Mouse (Mus musculus): ENCODE data around the gene Spc24.
A peak's percentile ranks its signal among the peaks of the same experiment; 100 is the strongest.
"Not testable (repeated sequence)": the region's sequence is repeated elsewhere in the genome, so short reads cannot be mapped to it uniquely, and the experiment has no call there.

Gene Spc24

DNA sequence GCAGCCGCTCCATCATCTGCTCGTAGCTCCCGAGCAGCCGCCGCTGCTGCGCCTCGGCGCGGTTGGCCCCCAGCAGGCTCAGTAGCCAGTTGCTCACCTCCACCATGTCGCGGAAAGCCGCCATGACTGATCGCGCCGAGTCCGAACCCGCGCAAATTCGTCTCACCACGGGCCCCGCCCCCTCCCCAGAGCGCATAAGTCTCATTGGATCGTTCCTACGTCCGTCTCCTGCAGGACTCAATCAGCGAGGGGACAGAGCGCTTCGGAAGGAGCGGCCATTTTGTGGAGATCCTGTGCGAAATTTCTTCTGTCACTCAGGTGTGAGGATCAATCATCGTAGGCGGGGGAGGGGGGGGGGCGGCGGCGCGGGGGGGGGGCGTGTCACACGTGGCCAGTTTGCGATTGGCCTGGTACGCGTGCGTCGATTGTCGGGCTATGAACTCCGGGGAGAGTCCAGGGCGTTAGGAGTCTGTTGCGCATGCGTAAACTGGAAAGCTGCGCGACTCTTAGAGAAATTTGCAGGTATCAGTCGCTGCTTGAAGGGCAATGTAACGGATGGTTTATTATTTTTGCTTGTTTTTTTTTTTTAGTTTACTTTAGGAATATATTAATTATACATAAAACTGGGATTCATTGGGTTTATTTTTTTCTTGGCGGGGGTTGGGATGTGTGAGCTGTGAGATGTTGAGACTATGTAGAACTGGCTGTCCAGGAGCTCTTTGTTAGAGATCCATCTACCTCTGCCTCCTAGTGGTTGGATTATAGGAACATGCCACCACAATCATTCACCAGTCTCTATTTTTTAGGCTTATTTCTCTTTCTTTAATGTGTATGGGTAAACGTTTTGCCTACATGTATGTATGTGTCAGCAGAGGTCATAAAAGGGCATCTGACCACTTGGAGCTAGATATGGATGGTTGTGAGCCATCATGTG, at the start of gene Spc24:
Spc24 (minus strand) TSS at position 149 of the 934 bp plus-strand sequence.
- peak; percentile 95 for DNase-seq (ENCODE audit: low spot score)

DNA sequence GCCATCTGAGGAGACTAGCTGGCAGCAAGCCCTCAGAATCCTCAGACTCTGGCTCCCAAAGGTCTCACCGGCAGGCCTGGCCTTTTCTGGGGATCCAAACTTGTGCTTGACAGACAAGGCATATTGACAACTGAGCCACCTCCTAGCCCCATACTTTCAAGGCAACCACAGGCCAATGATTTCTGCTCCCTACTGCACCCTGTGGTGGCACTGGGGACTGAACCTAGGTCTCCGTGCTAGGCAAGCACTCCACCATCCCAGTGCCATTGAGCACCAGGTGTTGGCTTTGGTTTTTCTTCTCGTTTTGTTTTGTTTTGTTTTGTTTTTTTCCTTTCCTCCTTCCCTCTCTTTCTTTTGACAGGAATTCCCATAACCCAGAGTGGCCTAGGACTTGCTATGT, 48.5 kb upstream of the Spc24 start:
- DNase-seq (ENCODE audit: low spot score): no peak

GRCm38 (mm10) chr9:21806976-21807375, 46.9 kb upstream of the Spc24 start:
- no peak for DNase-seq (ENCODE audit: low spot score)

- DNase-seq (ENCODE audit: low spot score): no peak
Measured at GRCm38 (mm10) chr9:21806363-21806762, 46.3 kb upstream of the Spc24 start.

DNA sequence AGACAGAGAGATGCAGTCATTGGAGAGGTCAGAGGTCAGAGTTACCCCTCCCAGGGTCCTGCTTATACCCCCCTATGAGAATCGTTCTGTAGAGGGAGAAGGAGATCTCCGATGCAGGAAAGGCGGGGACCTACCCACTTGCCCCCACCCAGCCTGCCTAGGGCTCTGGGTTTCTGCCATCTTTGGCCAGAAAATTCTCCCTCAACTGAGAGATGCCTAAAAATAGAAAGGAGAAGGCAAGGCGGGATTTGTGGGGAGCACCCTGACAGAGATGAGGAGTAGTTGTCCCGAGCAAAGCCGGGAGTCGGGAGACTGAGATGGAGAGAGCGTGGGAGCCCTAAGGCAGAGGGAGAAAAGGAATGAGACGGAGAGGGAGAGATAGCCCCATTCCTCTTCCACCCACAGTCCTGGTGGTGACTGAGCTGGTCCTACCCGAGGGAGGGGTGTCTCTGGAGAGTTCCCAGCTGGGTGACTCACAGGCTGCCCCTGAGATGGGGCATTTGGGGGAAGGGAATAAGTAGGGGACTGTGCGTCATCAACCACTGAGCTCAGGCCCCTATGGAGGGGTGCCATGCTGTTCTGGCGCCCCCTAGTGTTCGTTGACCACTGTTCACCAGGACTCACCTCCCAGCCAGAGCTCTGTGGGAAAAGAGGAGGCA, 44.0 kb upstream of the Spc24 start:
- peak; percentile 86 for DNase-seq (ENCODE audit: low spot score)

- no peak for DNase-seq (ENCODE audit: low spot score)
Measured at GRCm38 (mm10) chr9:21801591-21801990, 41.5 kb upstream of the Spc24 start.

- DNase-seq (ENCODE audit: low spot score): no peak
Measured at GRCm38 (mm10) chr9:21801121-21801520, 41.0 kb upstream of the Spc24 start.

GRCm38 (mm10) chr9:21799010-21799350, 38.9 kb upstream of the Spc24 start:
- DNase-seq (ENCODE audit: low spot score): no peak

DNA sequence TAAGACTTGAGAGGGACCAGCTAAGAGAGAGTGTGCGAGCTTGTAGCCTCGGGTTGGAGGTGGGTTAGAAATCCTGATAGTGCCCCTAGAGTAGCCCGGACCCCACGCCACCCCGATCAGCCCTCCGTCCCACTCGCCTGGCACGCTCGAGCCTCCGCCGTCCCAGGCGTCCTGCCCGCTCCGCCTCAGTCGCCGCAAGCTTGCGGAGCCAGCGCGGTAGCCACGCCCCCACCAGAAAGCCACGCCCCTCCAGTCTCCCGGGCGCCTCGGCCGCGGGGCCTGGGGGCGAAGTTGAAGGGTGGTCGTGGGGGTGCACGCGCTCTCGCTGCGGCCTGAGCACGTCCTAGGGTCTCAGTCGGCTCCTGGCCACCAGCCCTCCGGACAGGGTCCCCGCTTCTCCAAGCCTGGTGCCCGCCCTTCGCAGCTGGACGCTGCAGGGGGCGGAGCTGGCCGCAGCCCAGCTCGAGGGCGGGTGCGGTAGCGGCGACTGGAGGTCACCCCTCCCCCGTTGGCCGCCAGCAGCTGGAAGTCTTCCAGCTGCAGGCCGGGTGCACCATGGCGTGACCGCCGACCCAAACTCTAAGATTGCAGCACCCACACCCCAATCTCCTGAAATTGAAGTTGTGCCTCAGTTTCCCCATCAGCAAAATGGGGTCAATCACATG, 38.4 kb upstream of the Spc24 start, which contains the start of gene Kank2:
Kank2 (minus strand) TSS at position 400 of the 665 bp plus-strand sequence.
- DNase-seq (ENCODE audit: low spot score): peak; percentile 72

GRCm38 (mm10) chr9:21797921-21798344, 37.8 kb upstream of the Spc24 start:
- peak; percentile 30 for DNase-seq (ENCODE audit: low spot score)

DNA sequence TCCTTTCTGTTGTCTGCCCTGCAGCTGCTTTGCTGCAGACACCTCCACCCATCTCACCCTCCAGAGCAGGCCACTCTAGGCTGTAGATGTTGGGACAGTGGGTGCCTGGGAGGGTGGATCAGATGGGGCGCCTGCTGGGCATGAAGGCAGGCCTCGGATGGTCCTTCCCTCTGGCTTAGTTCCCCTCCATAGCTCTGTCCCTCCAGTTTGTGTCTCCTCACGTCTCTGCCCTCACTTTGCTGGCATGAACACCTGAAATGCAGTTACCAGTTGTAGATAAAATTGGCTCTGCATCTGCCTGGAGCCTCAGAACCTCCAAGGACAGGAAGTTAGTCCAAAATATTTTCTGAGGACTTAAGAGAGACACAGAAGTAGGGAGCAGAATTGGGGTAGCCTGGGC, 36.8 kb upstream of the Spc24 start:
- no peak for DNase-seq (ENCODE audit: low spot score)

DNA sequence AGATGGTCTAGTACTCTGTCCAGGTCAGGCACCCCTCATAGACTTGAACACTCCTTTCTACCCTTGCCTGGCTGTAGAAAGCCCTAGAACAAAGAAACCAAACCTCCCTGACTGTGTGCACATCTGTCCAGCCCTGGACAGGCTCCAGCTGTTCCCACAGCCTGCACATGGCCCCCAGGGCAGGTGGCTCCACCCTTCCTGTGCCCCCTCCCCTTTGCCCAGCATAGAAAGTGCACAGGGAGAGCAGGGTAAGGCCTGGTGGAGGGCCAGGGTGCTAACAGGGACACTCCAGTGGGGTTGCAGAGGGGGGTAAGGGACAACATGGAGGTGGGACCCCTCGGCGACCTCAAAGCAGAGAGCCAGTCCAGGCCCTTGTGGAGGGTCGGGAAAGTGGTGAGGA, 36.2 kb upstream of the Spc24 start:
- peak; percentile 13 for DNase-seq (ENCODE audit: low spot score)

DNA sequence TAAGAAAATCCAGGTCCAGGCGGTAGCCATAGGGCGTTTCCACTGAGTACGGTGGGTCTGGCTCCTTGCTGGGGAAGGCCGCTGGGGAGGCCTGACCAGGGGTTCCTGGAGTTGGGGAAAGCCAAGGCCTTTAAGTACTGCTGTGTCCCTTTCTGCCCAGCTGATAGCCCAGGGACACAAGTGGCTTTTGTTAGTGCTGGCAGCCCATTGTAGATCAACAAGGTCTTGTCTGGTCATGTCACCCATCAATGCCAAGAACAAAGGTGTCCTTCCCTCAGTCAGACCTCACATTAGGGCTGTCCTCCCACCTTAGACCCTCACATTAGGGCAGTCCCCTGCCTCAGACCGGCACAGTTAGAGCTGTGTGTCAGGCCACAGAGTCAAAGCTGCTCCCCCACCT, 35.5 kb upstream of the Spc24 start:
- DNase-seq (ENCODE audit: low spot score): no peak

GRCm38 (mm10) chr9:21794925-21795324, 34.8 kb upstream of the Spc24 start:
- no peak for DNase-seq (ENCODE audit: low spot score)

DNA sequence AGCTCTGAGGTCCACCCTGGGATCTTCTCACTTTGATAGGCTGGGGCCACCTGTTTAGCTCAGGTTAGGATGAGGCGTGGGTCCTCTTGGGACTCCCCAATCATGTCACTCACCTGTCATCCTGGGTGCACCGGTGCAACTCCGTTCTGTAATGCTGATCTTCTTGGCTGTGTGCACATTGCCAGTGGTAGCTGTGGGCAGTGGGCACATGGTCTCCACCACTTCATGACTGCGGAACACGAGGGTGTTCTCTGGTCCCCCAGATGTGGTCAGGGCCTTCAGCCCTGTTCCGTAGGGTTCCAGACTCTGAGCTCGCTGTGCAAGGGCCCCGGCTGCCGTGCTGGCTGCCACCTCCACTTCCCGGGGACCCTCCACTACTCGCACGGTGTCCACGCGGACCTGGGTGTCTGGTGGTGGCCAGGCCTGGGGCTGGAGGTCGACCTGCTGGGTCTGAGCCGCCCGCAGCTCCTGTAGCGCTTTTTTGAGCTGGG, 34.3 kb upstream of the Spc24 start:
- no peak for DNase-seq (ENCODE audit: low spot score)

DNA sequence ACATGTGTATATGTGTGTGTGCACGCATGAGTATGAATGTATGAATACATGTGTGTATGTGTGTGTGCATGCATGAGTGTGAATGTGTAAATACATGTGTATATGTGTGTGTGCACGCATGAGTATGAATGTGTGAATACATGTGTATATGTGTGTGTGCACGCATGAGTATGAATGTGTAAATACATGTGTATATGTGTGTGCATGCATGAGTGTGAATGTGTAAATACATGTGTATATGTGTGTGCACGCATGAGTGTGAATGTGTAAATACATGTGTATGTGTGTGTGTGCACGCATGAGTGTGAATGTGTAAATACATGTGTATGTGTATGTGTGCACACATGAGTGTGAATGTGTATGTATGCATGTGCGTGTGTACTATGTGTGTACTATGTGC, 33.4 kb upstream of the Spc24 start:
- DNase-seq (ENCODE audit: low spot score): not testable (repeated sequence)

- peak; percentile 79 for DNase-seq (ENCODE audit: low spot score)
Measured at GRCm38 (mm10) chr9:21792644-21793043, 32.5 kb upstream of the Spc24 start.

DNA sequence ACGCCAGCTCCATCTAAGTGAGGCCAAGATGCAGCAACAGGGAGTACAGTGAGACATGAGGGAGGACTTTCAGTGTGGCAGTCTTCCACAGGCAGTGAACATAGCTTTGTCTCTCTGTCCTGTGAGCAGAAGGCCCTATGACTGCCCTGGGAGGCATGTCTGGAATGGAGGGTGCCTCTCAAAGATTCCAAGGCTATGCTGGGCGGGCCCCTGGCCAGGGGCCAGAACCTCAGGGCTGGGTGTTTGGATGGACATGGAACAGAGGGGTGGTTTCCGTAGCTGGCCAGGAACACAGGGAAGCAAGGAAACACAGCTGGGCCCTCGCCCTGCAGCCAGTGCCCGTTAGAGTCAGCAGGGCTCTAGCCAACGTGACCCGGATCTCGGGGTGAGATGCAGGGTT, 31.8 kb upstream of the Spc24 start:
- peak; percentile 74 for DNase-seq (ENCODE audit: low spot score)

DNA sequence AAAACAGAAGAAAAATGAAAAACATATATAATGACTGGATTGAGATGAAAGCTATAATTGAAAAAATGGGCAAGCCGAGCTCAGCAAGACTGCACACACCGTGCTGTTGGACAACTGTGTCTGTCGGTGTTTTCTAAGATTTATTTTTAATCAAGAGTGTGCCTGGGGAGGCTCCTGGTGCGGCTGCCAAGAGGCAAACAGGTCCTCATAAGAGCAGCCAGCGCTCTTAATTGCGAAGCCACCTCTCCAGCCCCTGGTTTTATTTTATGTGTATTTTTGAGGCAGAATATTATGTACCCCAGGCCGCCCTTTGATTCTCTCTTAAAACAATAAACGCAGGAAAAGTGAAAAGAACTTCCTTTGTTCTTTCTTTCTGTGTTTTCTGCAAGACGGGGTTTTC, 28.1 kb upstream of the Spc24 start:
- DNase-seq (ENCODE audit: low spot score): no peak

GRCm38 (mm10) chr9:21787654-21788053, 27.6 kb upstream of the Spc24 start:
- no peak for DNase-seq (ENCODE audit: low spot score)

GRCm38 (mm10) chr9:21786906-21787305, 26.8 kb upstream of the Spc24 start:
- DNase-seq (ENCODE audit: low spot score): peak; percentile 43

- not testable (repeated sequence) for DNase-seq (ENCODE audit: low spot score)
Measured at GRCm38 (mm10) chr9:21786309-21786708, 26.2 kb upstream of the Spc24 start.

Data from MN1 (cell line).